Comparison of ENCODE assay signal across 13 mouse cellular contexts in the genomic region with DNA sequence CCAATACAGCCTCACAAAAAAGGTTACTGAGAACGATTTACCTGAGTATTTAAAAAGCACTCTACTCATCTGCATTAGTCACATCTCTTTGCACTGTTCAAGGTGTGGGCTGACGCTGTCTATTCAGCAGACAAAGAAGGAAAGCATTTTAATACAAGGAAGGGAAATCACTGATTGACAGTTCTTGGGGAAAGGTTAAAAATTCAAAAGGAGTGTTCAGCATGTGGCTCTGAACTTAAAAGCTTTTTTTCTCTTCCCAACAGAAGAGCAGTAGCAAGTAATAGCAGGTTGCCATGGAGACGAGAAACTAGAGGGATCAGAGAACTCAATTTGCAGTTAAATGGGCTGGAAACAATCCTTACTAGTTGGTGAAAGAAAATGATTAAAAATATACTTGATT.
A peak's percentile ranks its signal among the peaks of the same experiment; 100 is the strongest.
DNase-seq lines count a peak whose midpoint lies in the region; ATAC-seq and TF ChIP-seq lines count a peak whose summit lies in the region.
"Had no signal": no experiment of that assay in that cellular context is flagged by ENCODE, and none has a peak within 500 bp of the region (broad histone marks: within the 10 kb centered on the region; RNA-seq: fewer than 3 reads in every experiment).

No protein-coding gene starts in this region.

- H3K9ac ChIP-seq in hindbrain, embryonic 11.5 days (ENCODE audit: low read depth, low read length) = no peak overlapping the region
- no peak overlapping the region for H3K9ac ChIP-seq in hindbrain, embryonic 15.5 days
- no peak overlapping the region for H3K9ac ChIP-seq in stomach, postnatal 0 days (ENCODE audit: low read length)
- H3K9ac ChIP-seq: kidney, embryonic 15.5 days; liver, embryonic 14.5 days had no signal

- ATAC-seq in hindbrain, embryonic 11.5 days (ENCODE audit: low FRiP score) = no peak
- ATAC-seq in hindbrain, embryonic 15.5 days (ENCODE audit: low FRiP score, low read depth) = peak; percentile 57; the same call in 1 of the 2 replicates
- no peak for ATAC-seq in stomach, postnatal 0 days (ENCODE audit: low FRiP score, low TSS enrichment)

- 36% methylated on average over 3 of the region's 3 CpGs for WGBS in hindbrain, embryonic 11.5 days
- 33% methylated on average over 3 of the region's 3 CpGs for WGBS in hindbrain, embryonic 10.5 days
- 15% methylated on average over 3 of the region's 3 CpGs for WGBS in hindbrain, embryonic 15.5 days
- WGBS in stomach, postnatal 0 days = 63% methylated on average over 3 of the region's 3 CpGs

- no peak for TF ChIP-seq EP300 in stomach, postnatal 0 days (optimal IDR thresholded peaks at IDR 0.05)

- no peaks in the 10 kb centered on the region for H3K4me1 ChIP-seq in hindbrain, embryonic 11.5 days (replicated peaks; ENCODE audit: control insufficient read depth, insufficient read depth, low read length)
- H3K4me1 ChIP-seq in hindbrain, embryonic 10.5 days (replicated peaks) = peaks cover 13% of the 10 kb centered on the region
- peaks cover 30% of the 10 kb centered on the region for H3K4me1 ChIP-seq in hindbrain, embryonic 15.5 days (replicated peaks)
- H3K4me1 ChIP-seq in stomach, postnatal 0 days (replicated peaks; ENCODE audit: control insufficient read depth, insufficient read depth) = no peaks in the 10 kb centered on the region

- no peak overlapping the region for H3K27ac ChIP-seq in hindbrain, embryonic 11.5 days (ENCODE audit: low read depth, low read length)
- H3K27ac ChIP-seq in hindbrain, embryonic 10.5 days = no peak overlapping the region
- peak overlapping the region; percentile 52 for H3K27ac ChIP-seq in hindbrain, embryonic 15.5 days (replicated peaks)
- H3K27ac ChIP-seq in stomach, postnatal 0 days (replicated peaks) = no peak overlapping the region
- H3K27ac ChIP-seq: kidney, embryonic 15.5 days; liver, embryonic 14.5 days had no signal

- no peaks in the 10 kb centered on the region for H3K36me3 ChIP-seq in hindbrain, embryonic 11.5 days (ENCODE audit: control insufficient read depth, insufficient read depth, low read length)
- H3K36me3 ChIP-seq in hindbrain, embryonic 10.5 days = 0 out of 2 replicates have a peak, but pooled peaks cover 7% of the 10 kb centered on the region
- no peaks in the 10 kb centered on the region for H3K36me3 ChIP-seq in hindbrain, embryonic 15.5 days
- peaks cover 4% of the 10 kb centered on the region; the same call in 1 of the 2 replicates for H3K36me3 ChIP-seq in stomach, postnatal 0 days (ENCODE audit: control insufficient read depth, insufficient read depth, low read length)

- no peaks in the 10 kb centered on the region for H3K9me3 ChIP-seq in hindbrain, embryonic 11.5 days (ENCODE audit: control insufficient read depth, low read length)
- no peaks in the 10 kb centered on the region for H3K9me3 ChIP-seq in hindbrain, embryonic 10.5 days
- no peaks in the 10 kb centered on the region for H3K9me3 ChIP-seq in hindbrain, embryonic 15.5 days
- no peaks in the 10 kb centered on the region for H3K9me3 ChIP-seq in stomach, postnatal 0 days (ENCODE audit: control insufficient read depth, low read length)
- H3K9me3 ChIP-seq: G1E; kidney, embryonic 15.5 days had no signal

- H3K27me3 ChIP-seq in hindbrain, embryonic 11.5 days (ENCODE audit: control insufficient read depth, insufficient read depth, low read length) = no peaks in the 10 kb centered on the region
- H3K27me3 ChIP-seq in hindbrain, embryonic 10.5 days (ENCODE audit: insufficient read depth, poor library complexity, severe bottlenecking) = no peaks in the 10 kb centered on the region; the same call in 1 of the 2 replicates
- no peaks in the 10 kb centered on the region for H3K27me3 ChIP-seq in hindbrain, embryonic 15.5 days
- H3K27me3 ChIP-seq in stomach, postnatal 0 days (ENCODE audit: control insufficient read depth, insufficient read depth, low read length) = no peaks in the 10 kb centered on the region
- H3K27me3 ChIP-seq: kidney, embryonic 15.5 days had no signal

- DNase-seq in hindbrain, embryonic 11.5 days (ENCODE audit: low spot score) = peak; percentile 22
- DNase-seq in hindbrain, embryonic 10.5 days (ENCODE audit: low spot score) = no peak
- peak; percentile 49 for DNase-seq in right cerebral cortex, adult 18-20 months
- DNase-seq in right cerebral cortex, postnatal 14 days = no peak
- peak; percentile 82 for DNase-seq in telencephalon, adult 2 months (ENCODE audit: low read depth, low spot score)
- no peak for DNase-seq in thymus, postnatal 36 days
- no peak for DNase-seq in stomach, postnatal 0 days (ENCODE audit: low spot score)
- DNase-seq: heart, postnatal 14 days; lung, postnatal 36 days had no signal

- H3K4me2 ChIP-seq in hindbrain, embryonic 11.5 days (replicated peaks; ENCODE audit: low read depth, low read length) = no peak overlapping the region
- H3K4me2 ChIP-seq in hindbrain, embryonic 15.5 days = no peak overlapping the region
- no peak overlapping the region for H3K4me2 ChIP-seq in stomach, postnatal 0 days (replicated peaks; ENCODE audit: low read depth)
- H3K4me2 ChIP-seq: kidney, embryonic 15.5 days had no signal

- no peak overlapping the region for H3K4me3 ChIP-seq in hindbrain, embryonic 11.5 days (ENCODE audit: low read depth, low read length)
- no peak overlapping the region for H3K4me3 ChIP-seq in hindbrain, embryonic 10.5 days
- no peak overlapping the region for H3K4me3 ChIP-seq in hindbrain, embryonic 15.5 days
- H3K4me3 ChIP-seq in stomach, postnatal 0 days (ENCODE audit: low read depth, low read length) = no peak overlapping the region
- H3K4me3 ChIP-seq: kidney, embryonic 15.5 days had no signal

- TF ChIP-seq CTCF in stomach, postnatal 0 days (IDR thresholded peaks at IDR 0.05; ENCODE audit: low read depth) = no peak

Comparison
In these comparisons a context has a peak if more than half of its experiments do, and no peak if none do; other contexts are left out.
1. DNase-seq: peak in hindbrain, embryonic 11.5 days (single experiment), right cerebral cortex, adult 18-20 months (single experiment) and telencephalon, adult 2 months (single experiment); none in hindbrain, embryonic 10.5 days (single experiment), right cerebral cortex, postnatal 14 days (single experiment), thymus, postnatal 36 days (0 of 2) and stomach, postnatal 0 days (single experiment).